Comparison of ENCODE assay signal across 8 mouse cellular contexts in genomic region chr2:91710272-91711234, GRCm38 (mm10). TPM values are rescaled to one million over a fixed set of nuclear protein-coding genes. Genes with fewer than 3 reads are reported as not detected.
DNase-seq lines count a peak whose midpoint lies in the region; ATAC-seq lines count a peak whose summit lies in the region.

Gene Atg13, minus strand, starts transcription at chr2:91710576.
Gene Harbi1, plus strand, starts transcription at chr2:91710852.

- peak; percentile 96 for DNase-seq in ZHBTc4 (ENCODE audit: low read depth, low spot score)
- peak; percentile 85 to 88 for DNase-seq in gastrocnemius, adult 8-10 months (ENCODE audit: low spot score in 2 of 2)
- DNase-seq in induced T-regulatory cell, adult 2 months (ENCODE audit: low read depth) = peak; percentile 97
- DNase-seq in left cerebral cortex, adult 9 months (ENCODE audit: low spot score in 2 of 2) = peak; percentile 70 to 90
- peak; percentile 92 for DNase-seq in right cerebral cortex, postnatal 14 days
- DNase-seq in urinary bladder, postnatal 36 days (ENCODE audit: low spot score in 2 of 2) = peak; percentile 90 to 94

- ATAC-seq in common myeloid progenitor, adult 5-6 weeks (replicated peaks; ENCODE audit: low read depth, poor library complexity, severe bottlenecking) = peak; percentile 97
- ATAC-seq in megakaryocyte progenitor cell, adult 5-6 weeks (replicated peaks; ENCODE audit: poor library complexity) = peak; percentile 96

RNA-seq across cellular contexts. Expression of gene Atg13, which starts in this region (rescaled TPM):
- 8.1 and 9.0 TPM in 2 replicates for total RNA-seq in common myeloid progenitor, adult 5-6 weeks (2017)
- 10 to 100 TPM; 33.9 to 36.1 (median 35.5) TPM for total RNA-seq in gastrocnemius, adult 8-10 months (2022)
- 24.0 and 25.0 TPM in 2 replicates for total RNA-seq in megakaryocyte progenitor cell, adult 5-6 weeks (2015)
- total RNA-seq in megakaryocyte progenitor cell, adult 5-6 weeks (2017) = 5.7 and 10.1 TPM in 2 replicates

RNA-seq across cellular contexts. Expression of gene Harbi1, which starts in this region (rescaled TPM):
- 12.4 and 14.7 TPM in 2 replicates for total RNA-seq in common myeloid progenitor, adult 5-6 weeks (2017)
- total RNA-seq in gastrocnemius, adult 8-10 months (2022) = 1 to 10 TPM; 5.6 to 7.4 (median 6.6) TPM
- 4.6 and 7.7 TPM in 2 replicates for total RNA-seq in megakaryocyte progenitor cell, adult 5-6 weeks (2015)
- total RNA-seq in megakaryocyte progenitor cell, adult 5-6 weeks (2017) = 20.6 and 24.2 TPM in 2 replicates

Comparison
In these comparisons a context has a peak if more than half of its experiments do, and no peak if none do; other contexts are left out.
1. Peak in every context shown above with its lines: DNase-seq and ATAC-seq.